Mouse (Mus musculus) lung, adult 2 months (tissue): ENCODE measurements at regions not wholly inside any gene's neighbourhood (a gene's known extent, or its start where the extent isn't known, plus 50 kb on each side); places are given as distances from the start of the nearest gene placed in this dataset.
"Not testable (repeated sequence)": the region's sequence is repeated elsewhere in the genome, so short reads cannot be mapped to it uniquely, and the experiment has no call there.

Experiments used
- DNase-seq: peaks from one replicate; pipeline ENCODE4 v3.0.0; 2022
- H3K4me1 ChIP-seq: fragments of 200-500 bp; 2 replicates; pipeline ENCODE4 v1.6.1; 2011; ENCODE audit warnings: low read length; ENCODE audit not compliant: control insufficient read depth, insufficient read depth
- H3K4me3 ChIP-seq: fragments of 200-500 bp; replicated peaks from 2 replicates; pipeline ENCODE3; 2011; ENCODE audit warnings: low read depth, mild to moderate bottlenecking, control low read depth, low read length; ENCODE audit errors: extremely low read depth
- CTCF ChIP-seq: fragments of 200-500 bp; IDR thresholded peaks from 2 replicates; pipeline ENCODE4 v1.5.1; 2011; ENCODE audit warnings: mild to moderate bottlenecking, low read length, control low read depth; ENCODE audit not compliant: insufficient read depth
- POLR2A ChIP-seq: fragments of 200-500 bp; IDR thresholded peaks from 2 replicates; pipeline ENCODE4 v1.6.1; 2011; ENCODE audit warnings: low read depth, mild to moderate bottlenecking, control low read depth, low read length, borderline replicate concordance; ENCODE audit errors: extremely low read depth
- WGBS: fragments of 180-500 bp; shearing (Covaris S2); methylation state at CpG from one replicate; pipeline ENCODE4 v1.1.7; 2018; 5-methylcytosine and 5-hydroxymethylcytosine counted together

GRCm38 (mm10) chr5:97787001-97787400, 243.8 kb downstream of the Antxr2 start:
- TF ChIP-seq CTCF (no peak), POLR2A (no peak)
- Histone ChIP-seq H3K4me1 (no peaks in the 10 kb centered on the region), H3K4me3 (no peak overlapping the region)
- 89% methylated on average over 5 of the region's 5 CpGs for WGBS
- DNase-seq: no peak

- not testable (repeated sequence) for H3K4me3 ChIP-seq, DNase-seq, H3K4me1 ChIP-seq
- WGBS: 94% methylated on average over 3 of the region's 3 CpGs
Observed at GRCm38 (mm10) chr5:97775100-97775499, 255.7 kb downstream of the Antxr2 start.

DNA sequence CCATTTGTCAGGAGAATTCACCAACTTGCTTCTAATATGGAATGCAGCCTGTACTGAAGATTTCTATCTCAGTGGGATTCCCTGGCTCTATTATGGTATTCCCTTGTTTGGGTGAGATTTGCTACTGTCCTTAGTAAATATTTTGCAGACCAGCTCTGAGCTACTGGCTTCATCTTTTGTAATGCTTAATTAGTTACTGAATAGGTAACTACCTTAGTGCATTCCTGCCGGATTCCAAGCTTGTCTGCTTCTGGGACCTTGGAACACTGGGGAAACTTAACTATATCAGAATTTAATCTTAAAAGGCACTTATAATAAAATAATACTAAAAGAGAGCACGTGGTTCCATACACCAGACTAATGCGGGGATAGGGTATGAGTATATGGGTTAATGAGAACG, 257.4 kb downstream of the Antxr2 start:
- WGBS: 80% methylated on average over 4 of the region's 4 CpGs
- not testable (repeated sequence) for H3K4me3 ChIP-seq, H3K4me1 ChIP-seq, DNase-seq

GRCm38 (mm10) chr5:97737339-97737738, 280.5 kb upstream of the Gk2 start:
- 91% methylated on average over 2 of the region's 2 CpGs for WGBS
- no peaks in the 10 kb centered on the region; the same call in 1 of the 2 replicates for H3K4me1 ChIP-seq
- no peak for DNase-seq
- H3K4me3 ChIP-seq: no peak overlapping the region
- TF ChIP-seq POLR2A: no peak
- TF ChIP-seq CTCF: no peak

- peaks cover 4% of the 10 kb centered on the region for H3K4me1 ChIP-seq
- no peak for TF ChIP-seq CTCF
- TF ChIP-seq POLR2A: no peak
- 26% methylated on average over 4 of the region's 4 CpGs for WGBS
- no peak overlapping the region for H3K4me3 ChIP-seq
- no peak for DNase-seq
Observed at GRCm38 (mm10) chr5:97730920-97731319, 274.1 kb upstream of the Gk2 start.

DNA sequence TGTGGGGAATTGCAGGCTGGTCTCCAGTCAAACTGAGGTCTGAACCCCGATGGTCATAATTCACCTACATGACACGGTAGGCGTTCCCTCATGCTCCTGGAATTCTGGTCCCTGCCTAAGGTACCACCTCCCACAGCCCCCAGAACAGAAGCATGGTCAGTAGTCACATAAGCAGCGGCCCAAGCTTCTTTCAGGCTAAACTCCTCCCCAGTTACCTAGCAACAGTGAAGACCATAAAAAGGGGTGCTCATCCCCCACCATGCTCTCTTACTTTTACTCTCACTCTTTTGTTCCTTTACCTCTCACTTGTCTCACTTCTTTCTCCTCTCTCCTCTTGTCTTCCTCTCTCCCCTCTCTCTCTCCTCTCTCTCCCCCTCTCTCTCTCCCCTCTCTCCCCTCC, 262.5 kb upstream of the Gk2 start:
- not testable (repeated sequence) for H3K4me1 ChIP-seq, DNase-seq, H3K4me3 ChIP-seq
- WGBS: 59% methylated on average over 4 of the region's 4 CpGs

GRCm38 (mm10) chr5:97705270-97705669, 248.4 kb upstream of the Gk2 start:
- no peak for DNase-seq
- Histone ChIP-seq H3K4me1 (peaks cover 3% of the 10 kb centered on the region), H3K4me3 (no peak overlapping the region)
- no peak for TF ChIP-seq CTCF
- TF ChIP-seq POLR2A: no peak
- WGBS: 74% methylated on average over 3 of the region's 3 CpGs

GRCm38 (mm10) chr5:97700507-97700906, 243.7 kb upstream of the Gk2 start:
- 24% methylated on average over 3 of the region's 3 CpGs for WGBS
- TF ChIP-seq POLR2A: no peak
- no peak for TF ChIP-seq CTCF
- no peak for DNase-seq

DNA sequence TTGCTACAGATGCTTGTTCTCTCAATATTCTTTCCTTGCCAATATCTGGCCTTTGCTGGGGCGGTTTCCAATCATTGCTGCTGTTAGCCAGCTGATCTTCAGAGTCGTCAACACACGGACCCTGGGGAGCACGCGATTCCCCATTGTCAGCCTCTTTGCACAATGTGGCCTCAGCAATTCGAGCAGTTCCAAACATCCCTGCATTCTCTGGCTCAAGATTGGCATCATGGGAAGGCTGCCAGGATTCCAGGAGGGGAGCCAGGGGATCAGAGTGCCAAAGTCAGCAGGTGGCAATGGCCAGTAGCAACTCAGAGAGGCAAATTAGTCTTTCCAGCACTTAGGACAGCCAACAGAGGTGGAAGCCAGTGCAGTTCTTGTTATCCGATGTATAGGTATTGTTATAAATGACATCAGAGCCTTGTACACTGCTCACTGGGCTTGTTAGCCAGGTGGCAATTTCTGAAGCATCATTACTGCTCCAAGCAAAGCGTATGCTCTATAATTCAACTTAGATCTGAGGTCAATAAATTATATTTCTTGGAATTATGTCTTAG, 240.8 kb upstream of the Gk2 start:
- TF ChIP-seq POLR2A (no peak), CTCF (no peak)
- Histone ChIP-seq H3K4me3 (no peak overlapping the region), H3K4me1 (peaks cover 4% of the 10 kb centered on the region)
- WGBS: 37% methylated on average over 8 of the region's 8 CpGs
- DNase-seq: peak; percentile 22

More at GRCm38 (mm10) chr5:97700507-97700906, 243.7 kb upstream of the Gk2 start:
- Histone ChIP-seq H3K4me3 (no peak overlapping the region), H3K4me1 (peaks cover 4% of the 10 kb centered on the region)

GRCm38 (mm10) chr5:97693333-97693940, 236.6 kb upstream of the Gk2 start:
- DNase-seq: no peak
- Histone ChIP-seq H3K4me3 (no peak overlapping the region), H3K4me1 (no peaks in the 10 kb centered on the region; the same call in 1 of the 2 replicates)
- 81% methylated on average over 10 of the region's 10 CpGs for WGBS
- TF ChIP-seq POLR2A: no peak
- TF ChIP-seq CTCF: no peak

GRCm38 (mm10) chr5:97685443-97685842, 228.6 kb upstream of the Gk2 start:
- Histone ChIP-seq H3K4me1 (no peaks in the 10 kb centered on the region; the same call in 1 of the 2 replicates), H3K4me3 (no peak overlapping the region)
- no peak for TF ChIP-seq POLR2A
- TF ChIP-seq CTCF: no peak
- no peak for DNase-seq
